Mouse (Mus musculus) heart, adult 8-10 months (tissue): ENCODE measurements at regions not wholly inside any gene's neighbourhood (a gene's known extent, or its start where the extent isn't known, plus 50 kb on each side); places are given as distances from the start of the nearest gene placed in this dataset.

Experiments used
- DNase-seq: peaks from one replicate; pipeline ENCODE4 v3.0.0; 2022; ENCODE audit warnings: low spot score

- DNase-seq, result no peak
These were observed 52.7 kb upstream of the Daam1 start for GRCm38 (mm10) chr12:71778137-71778536.

GRCm38 (mm10) chr12:71778948-71779347 lies 51.9 kb upstream of the Daam1 start:
- no peak for DNase-seq

GRCm38 (mm10) chr12:71779418-71779817 lies 51.5 kb upstream of the Daam1 start:
- DNase-seq, result no peak
